Mouse (Mus musculus) intestine, embryonic 14.5 days (tissue): ENCODE results near the gene Rab40b. TPM values are rescaled to one million over a fixed set of nuclear protein-coding genes. Genes with fewer than 3 reads are reported as not detected.

Source experiments
- ATAC-seq: fragments of 200-750 bp; cut with Nextera tagmentation; replicated peaks from 2 replicates; pipeline ENCODE4 v1.8.0; 2017; ENCODE audit warnings: low read depth, moderate number of reproducible peaks, moderate TSS enrichment, moderate library complexity; ENCODE audit not compliant: low FRiP score, low TSS enrichment
- DNase-seq: peaks from one replicate; pipeline ENCODE4 v3.0.0-alpha.2; 2018; ENCODE audit warnings: low spot score
- H3K27ac ChIP-seq: fragments of 300-500 bp; sonication (generic); 2 replicates; pipeline ENCODE4 v1.5.1; 2014; ENCODE audit warnings: low read depth, mild to moderate bottlenecking, control low read depth
- H3K27me3 ChIP-seq: fragments of 300-500 bp; sonication (generic); replicated peaks from 2 replicates; pipeline ENCODE4 v1.6.1; 2014; ENCODE audit warnings: low read length, control low read depth; ENCODE audit not compliant: control insufficient read depth, insufficient read depth
- H3K36me3 ChIP-seq: fragments of 300-500 bp; sonication (generic); 2 replicates; pipeline ENCODE4 v1.6.1; 2014; ENCODE audit warnings: low read length, control low read depth; ENCODE audit not compliant: control insufficient read depth, insufficient read depth
- H3K4me1 ChIP-seq: fragments of 300-500 bp; sonication (generic); replicated peaks from 2 replicates; pipeline ENCODE4 v1.6.1; 2014; ENCODE audit warnings: low read length, control low read depth, mixed read lengths; ENCODE audit not compliant: control insufficient read depth, insufficient read depth
- H3K4me2 ChIP-seq: fragments of 300-500 bp; sonication (generic); 2 replicates; pipeline ENCODE4 v1.6.1; 2014; ENCODE audit warnings: low read length
- H3K4me3 ChIP-seq: fragments of 300-500 bp; sonication (generic); 2 replicates; pipeline ENCODE4 v1.5.1; 2014; ENCODE audit warnings: low read depth, low read length, control low read depth, mixed read lengths
- H3K9ac ChIP-seq: fragments of 300-500 bp; sonication (generic); 2 replicates; pipeline ENCODE4 v1.6.1; 2014; ENCODE audit warnings: mild to moderate bottlenecking, low read length
- H3K9me3 ChIP-seq: fragments of 300-500 bp; sonication (generic); 2 replicates; pipeline ENCODE4 v1.6.1; 2016; ENCODE audit warnings: low read length, control low read depth; ENCODE audit not compliant: control insufficient read depth
- WGBS: fragments of 180-500 bp; shearing (Covaris S2); extraction: QIAGEN DNeasy Blood & Tissue Kit; methylation state at CpG from one replicate; pipeline ENCODE4 v1.1.7; 2014; 5-methylcytosine and 5-hydroxymethylcytosine counted together
- polyA plus RNA-seq: library from polyadenylated mRNA; unstranded; fragments of >200 nt; fragmentation: Nextera tagmentation; extraction: Ambion mirVana; gene quantifications from 2 replicates; pipeline ENCODE4 v1.2.1, GENCODE M21; 2014

Rab40b gene
- polyA plus RNA-seq, 1 experiment from 2014 or later = 5.4 TPM

DNA sequence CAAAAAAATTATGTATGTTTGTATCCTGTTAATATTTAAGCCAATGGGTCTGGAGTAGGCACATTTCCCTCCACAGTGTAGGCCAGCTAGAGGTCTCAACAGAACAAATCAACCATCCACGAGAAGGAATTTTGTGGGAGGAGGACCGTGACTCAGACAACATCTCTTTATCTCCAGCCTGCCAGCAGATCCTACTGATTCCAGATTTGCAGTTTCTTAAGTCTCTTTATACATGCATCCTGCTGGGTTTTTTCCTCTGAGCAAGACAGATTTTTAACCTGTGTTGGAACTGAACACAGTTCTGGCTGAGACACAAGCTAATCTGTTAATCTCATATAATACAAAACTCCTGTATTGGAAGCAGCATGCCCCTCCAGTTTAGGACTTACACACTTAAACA is 30.9 kb upstream of the Rab40b start:
- Histone ChIP-seq H3K4me1 (peaks cover 11% of the 10 kb centered on the region), H3K27ac (no peak overlapping the region), H3K36me3 (no peaks in the 10 kb centered on the region), H3K9ac (no peak overlapping the region), H3K27me3 (no peaks in the 10 kb centered on the region), H3K4me3 (no peak overlapping the region), H3K9me3 (no peaks in the 10 kb centered on the region), H3K4me2 (no peak overlapping the region)
- DNase-seq = no peak
- 60% methylated on average over 2 of the region's 2 CpGs for WGBS
- no peak for ATAC-seq

DNA sequence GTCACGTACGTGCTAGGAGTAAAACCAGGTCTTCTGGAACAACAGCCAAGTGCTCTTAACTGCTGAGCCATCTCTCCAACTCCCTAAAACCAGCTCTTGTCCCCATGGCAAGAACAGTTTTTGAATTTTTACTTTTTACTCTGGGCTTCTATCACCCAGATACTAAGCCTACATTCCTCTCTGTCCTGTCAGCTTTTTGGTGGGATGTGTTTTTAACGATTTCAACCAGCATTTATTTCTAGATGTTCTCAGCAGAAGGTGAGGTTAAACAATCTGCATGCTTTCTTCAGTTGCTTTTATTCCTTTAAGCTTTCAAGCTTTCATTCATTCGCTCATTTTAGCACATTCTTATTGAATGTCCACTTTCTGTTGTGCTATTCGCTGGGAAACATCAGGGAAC is 29.9 kb upstream of the Rab40b start:
- H3K27ac ChIP-seq = no peak overlapping the region
- no peaks in the 10 kb centered on the region for H3K9me3 ChIP-seq
- H3K4me3 ChIP-seq = no peak overlapping the region
- 79% methylated on average over 5 of the region's 5 CpGs for WGBS
- ATAC-seq (no peak), DNase-seq (no peak)
- peaks cover 11% of the 10 kb centered on the region for H3K4me1 ChIP-seq
- no peak overlapping the region for H3K9ac ChIP-seq
- no peaks in the 10 kb centered on the region for H3K27me3 ChIP-seq
- no peaks in the 10 kb centered on the region for H3K36me3 ChIP-seq
- H3K4me2 ChIP-seq = no peak overlapping the region

DNA sequence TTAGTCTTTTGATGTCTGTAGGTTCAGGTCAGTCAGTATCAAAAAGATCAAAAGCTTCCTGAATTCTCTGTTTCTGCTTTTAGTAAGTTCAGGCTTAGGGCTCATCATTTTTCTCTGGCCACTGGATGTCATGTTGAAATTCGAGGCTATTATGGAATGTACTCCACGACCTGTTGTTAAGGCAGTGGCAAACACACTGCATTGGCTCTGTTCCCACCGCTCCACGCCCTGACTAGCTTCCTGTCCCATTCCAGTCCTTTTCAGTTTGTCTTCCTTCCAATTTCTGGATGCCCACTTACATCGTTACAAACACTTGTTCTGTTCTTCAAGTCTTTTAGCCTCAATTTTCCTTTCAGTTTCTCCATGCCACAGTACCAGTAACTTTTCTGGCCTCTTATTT is 27.3 kb upstream of the Rab40b start:
- no peak for ATAC-seq
- Histone ChIP-seq H3K4me2 (no peak overlapping the region), H3K4me3 (no peak overlapping the region), H3K4me1 (0 out of 2 replicates have a peak, but pooled peaks cover under 1% of the 10 kb centered on the region), H3K27me3 (no peaks in the 10 kb centered on the region), H3K9ac (no peak overlapping the region), H3K9me3 (no peaks in the 10 kb centered on the region), H3K27ac (no peak overlapping the region), H3K36me3 (no peaks in the 10 kb centered on the region)
- 57% methylated on average over 5 of the region's 5 CpGs for WGBS
- no peak for DNase-seq

DNA sequence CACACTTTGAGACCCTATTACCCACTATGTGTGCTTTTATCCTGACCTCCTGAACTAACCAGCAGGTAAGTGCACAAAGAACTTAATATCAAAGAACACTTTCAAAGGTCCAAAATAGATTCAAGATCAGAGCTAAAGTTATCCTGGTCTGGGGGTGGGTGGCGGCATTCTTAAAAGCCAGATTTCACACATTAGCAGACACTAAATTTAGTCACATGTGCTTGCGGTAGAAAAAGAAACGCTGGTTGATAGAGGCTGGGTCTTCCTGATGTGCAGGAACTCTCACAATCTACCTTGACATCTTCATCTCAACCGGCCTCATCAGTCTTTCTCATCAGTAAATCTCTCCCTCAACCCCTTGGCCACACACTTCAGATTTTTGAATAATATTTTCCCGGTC is 26.7 kb upstream of the Rab40b start:
- ATAC-seq = no peak
- Histone ChIP-seq H3K4me3 (no peak overlapping the region), H3K36me3 (no peaks in the 10 kb centered on the region), H3K9ac (no peak overlapping the region), H3K4me1 (no peaks in the 10 kb centered on the region), H3K27me3 (no peaks in the 10 kb centered on the region), H3K27ac (no peak overlapping the region), H3K4me2 (no peak overlapping the region), H3K9me3 (no peaks in the 10 kb centered on the region)
- WGBS = 83% methylated on average over 5 of the region's 5 CpGs
- DNase-seq = no peak

DNA sequence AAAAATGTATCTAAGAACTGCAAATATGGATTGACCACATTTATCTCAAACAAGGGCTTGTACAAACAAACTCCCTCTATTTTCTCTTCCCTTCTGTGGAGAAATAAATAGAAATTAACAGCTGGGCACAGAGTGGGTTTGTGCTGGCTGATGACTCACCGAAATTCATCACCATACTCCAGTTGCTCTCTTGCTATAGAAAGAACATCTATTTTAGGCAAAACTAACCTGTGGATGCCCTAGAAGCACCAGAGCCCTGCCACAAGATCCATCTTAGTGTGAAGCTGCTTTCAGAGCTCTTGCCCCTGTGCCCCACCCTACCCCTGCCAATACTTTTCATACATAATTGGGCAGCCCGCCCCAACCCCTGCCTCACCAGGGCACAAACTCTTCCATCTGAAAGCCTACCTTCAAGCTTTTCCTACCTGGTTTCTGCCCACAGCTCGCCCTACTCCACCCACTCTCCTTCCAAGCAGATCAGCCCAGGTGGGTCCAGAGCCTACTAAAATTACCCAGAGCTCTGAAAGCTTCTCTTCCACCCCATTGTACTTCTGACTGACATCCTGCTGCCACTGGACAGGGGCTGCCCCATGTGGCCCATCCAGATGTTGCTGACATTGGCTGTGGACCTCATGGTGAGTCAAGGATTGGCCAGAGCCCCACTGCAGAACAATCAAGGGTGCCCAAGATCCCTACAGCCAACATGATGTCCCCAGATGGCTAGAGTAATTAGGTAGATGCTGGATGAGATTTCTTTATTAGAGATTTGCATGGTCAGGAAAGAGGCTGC is 19.5 kb upstream of the Rab40b start:
- Histone ChIP-seq H3K9ac (no peak overlapping the region), H3K4me2 (no peak overlapping the region), H3K9me3 (no peaks in the 10 kb centered on the region), H3K27me3 (no peaks in the 10 kb centered on the region), H3K4me3 (no peak overlapping the region), H3K27ac (no peak overlapping the region), H3K4me1 (no peaks in the 10 kb centered on the region), H3K36me3 (no peaks in the 10 kb centered on the region)
- no peak for ATAC-seq
- 72% methylated on average over 3 of the region's 3 CpGs for WGBS
- DNase-seq = no peak

DNA sequence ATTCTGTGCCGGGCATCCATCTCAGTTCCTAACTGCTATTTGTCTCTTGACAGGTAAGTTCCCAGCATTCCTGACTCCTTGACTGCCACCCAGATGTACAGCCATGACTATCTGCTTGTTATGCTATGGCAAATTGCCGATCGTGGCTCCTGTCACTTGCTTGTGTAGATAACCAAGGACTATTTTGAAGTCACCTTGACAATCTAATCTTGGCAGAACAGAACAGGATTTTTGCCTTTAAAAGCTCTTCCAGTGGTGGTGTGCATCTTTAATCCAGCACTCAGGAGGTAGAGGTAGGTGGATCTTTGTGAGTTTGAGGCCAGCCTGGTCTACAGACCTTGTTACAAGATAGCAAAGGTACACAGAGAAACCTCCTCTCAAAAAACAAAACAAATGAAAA is 4.4 kb upstream of the Rab40b start:
- Histone ChIP-seq H3K4me3 (no peak overlapping the region), H3K27me3 (no peaks in the 10 kb centered on the region), H3K9me3 (no peaks in the 10 kb centered on the region), H3K4me2 (no peak overlapping the region), H3K9ac (no peak overlapping the region), H3K27ac (no peak overlapping the region), H3K4me1 (no peaks in the 10 kb centered on the region), H3K36me3 (no peaks in the 10 kb centered on the region)
- DNase-seq = no peak
- WGBS = 86% methylated on average over 3 of the region's 3 CpGs
- ATAC-seq = no peak

DNA sequence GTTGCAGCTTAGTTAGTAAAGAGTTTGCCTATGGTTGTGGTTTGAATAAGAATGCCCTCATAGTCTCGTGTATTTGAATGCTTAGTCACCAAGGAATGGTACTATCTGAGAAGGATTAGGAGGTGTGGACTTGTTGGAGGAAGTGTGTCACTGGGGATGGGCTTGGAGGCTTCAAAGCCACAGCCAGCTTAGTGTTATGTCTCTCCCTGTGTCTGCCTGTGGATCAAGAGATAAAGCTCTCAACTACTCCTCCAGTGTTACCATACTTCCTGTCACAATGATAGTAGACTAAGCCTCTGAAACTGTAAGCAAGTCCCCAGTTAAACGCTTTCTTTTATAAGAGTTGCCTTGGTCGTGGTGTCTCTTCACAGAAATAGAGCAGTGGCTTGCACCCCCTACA is 2.7 kb upstream of the Rab40b start:
- ATAC-seq (no peak), DNase-seq (no peak)
- no peak overlapping the region for H3K4me3 ChIP-seq
- H3K9ac ChIP-seq = no peak overlapping the region
- no peaks in the 10 kb centered on the region for H3K4me1 ChIP-seq
- no peaks in the 10 kb centered on the region for H3K9me3 ChIP-seq
- no peak overlapping the region for H3K27ac ChIP-seq
- H3K36me3 ChIP-seq = no peaks in the 10 kb centered on the region
- WGBS = 69% methylated on average over 3 of the region's 3 CpGs
- H3K27me3 ChIP-seq = 0 out of 2 replicates have a peak, but pooled peaks cover 3% of the 10 kb centered on the region
- no peak overlapping the region for H3K4me2 ChIP-seq

DNA sequence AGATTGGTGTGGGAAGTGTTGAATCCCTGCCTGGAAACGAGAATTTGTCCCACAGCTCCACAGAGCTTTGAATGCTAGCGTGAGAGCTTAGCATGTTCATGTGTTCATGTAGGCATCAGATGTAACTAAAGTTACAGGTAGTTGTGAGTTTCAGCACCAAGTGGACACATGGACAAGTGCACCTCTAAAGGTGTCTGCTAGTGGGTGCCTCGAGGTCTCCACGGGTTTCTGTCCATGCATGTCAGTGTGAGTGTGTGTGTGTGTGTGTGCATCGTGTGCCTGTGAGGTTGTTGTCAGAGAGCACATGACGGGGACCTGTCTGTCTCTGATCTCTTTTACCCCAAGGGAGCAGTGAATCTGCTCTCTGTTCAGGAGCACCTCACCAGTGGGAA is 499 bp upstream of the Rab40b start:
- H3K4me1 ChIP-seq = no peaks in the 10 kb centered on the region
- H3K9me3 ChIP-seq = no peaks in the 10 kb centered on the region
- peak overlapping the region; percentile 78 for H3K4me2 ChIP-seq
- H3K27me3 ChIP-seq = 0 out of 2 replicates have a peak, but pooled peaks cover 3% of the 10 kb centered on the region
- H3K27ac ChIP-seq = no peak overlapping the region
- H3K9ac ChIP-seq = no peak overlapping the region
- peak overlapping the region; percentile 70 for H3K4me3 ChIP-seq
- no peaks in the 10 kb centered on the region for H3K36me3 ChIP-seq
- ATAC-seq = peak; percentile 29
- 11% methylated on average over 6 of the region's 6 CpGs for WGBS
- DNase-seq = no peak

DNA sequence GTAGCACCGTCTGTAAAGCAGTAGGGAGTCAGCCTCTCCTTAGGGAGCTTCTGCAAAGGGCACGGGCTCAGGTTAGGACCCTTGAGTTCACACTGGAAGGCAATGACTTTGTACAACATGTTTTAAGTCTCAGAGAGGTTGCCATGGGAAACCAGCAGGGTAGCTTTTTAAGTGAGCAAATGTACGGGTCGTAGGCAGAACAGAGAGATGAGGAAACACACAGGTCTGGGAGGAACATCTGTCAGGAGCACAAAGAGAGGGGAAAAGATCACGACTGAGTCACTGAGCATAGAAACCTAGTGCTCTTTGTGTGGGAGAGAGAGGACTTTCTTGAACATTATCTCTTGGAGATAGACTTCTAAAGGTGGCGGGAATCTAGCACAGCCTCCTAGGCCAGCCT is 7.8 kb downstream of the Rab40b start:
- ATAC-seq (no peak), DNase-seq (no peak)
- no peak overlapping the region for H3K4me2 ChIP-seq
- H3K4me1 ChIP-seq = no peaks in the 10 kb centered on the region
- H3K27ac ChIP-seq = no peak overlapping the region
- no peak overlapping the region for H3K4me3 ChIP-seq
- H3K9me3 ChIP-seq = no peaks in the 10 kb centered on the region; the same call in 1 of the 2 replicates
- H3K9ac ChIP-seq = no peak overlapping the region
- H3K27me3 ChIP-seq = no peaks in the 10 kb centered on the region
- 60% methylated on average over 6 of the region's 6 CpGs for WGBS
- H3K36me3 ChIP-seq = no peaks in the 10 kb centered on the region
